Mouse (Mus musculus) liver, embryonic 16.5 days (tissue): Measurements from ENCODE around the gene Olfr1202. TPM values are rescaled to one million over a fixed set of nuclear protein-coding genes. Genes with fewer than 3 reads are reported as not detected.

ENCODE experiments used
- ATAC-seq: fragments of 200-750 bp; cut with Nextera tagmentation; 2 replicates; pipeline ENCODE4 v1.8.0; 2017; ENCODE audit warnings: low read depth, mild to moderate bottlenecking, moderate number of reproducible peaks, moderate library complexity
- H3K27ac ChIP-seq: fragments of 300-500 bp; sonication (generic); 2 replicates; pipeline ENCODE4 v1.5.1; 2014; ENCODE audit warnings: mild to moderate bottlenecking, low read length
- H3K27me3 ChIP-seq: fragments of 300-500 bp; sonication (generic); 2 replicates; pipeline ENCODE4 v1.6.1; 2014; ENCODE audit warnings: low read depth, low read length, mixed read lengths; ENCODE audit not compliant: control insufficient read depth, insufficient read depth
- H3K36me3 ChIP-seq: fragments of 300-500 bp; sonication (generic); 2 replicates; pipeline ENCODE4 v1.6.1; 2014; ENCODE audit warnings: mild to moderate bottlenecking; ENCODE audit not compliant: control insufficient read depth, insufficient read depth
- H3K4me1 ChIP-seq: fragments of 300-500 bp; sonication (generic); 2 replicates; pipeline ENCODE4 v1.6.1; 2014; ENCODE audit warnings: low read depth, low read length, mixed read lengths; ENCODE audit not compliant: control insufficient read depth
- H3K4me2 ChIP-seq: fragments of 300-500 bp; sonication (generic); 2 replicates; pipeline ENCODE4 v1.6.1; 2014; ENCODE audit warnings: low read depth, low read length, mixed read lengths
- H3K4me3 ChIP-seq: fragments of 300-500 bp; sonication (generic); 2 replicates; pipeline ENCODE4 v1.5.1; 2014; ENCODE audit warnings: low read depth, mild to moderate bottlenecking, low read length
- H3K9ac ChIP-seq: fragments of 300-500 bp; sonication (generic); 2 replicates; pipeline ENCODE4 v1.6.1; 2014; ENCODE audit warnings: low read depth, low read length
- H3K9me3 ChIP-seq: fragments of 300-500 bp; sonication (generic); replicated peaks from 2 replicates; pipeline ENCODE4 v1.6.1; 2016; ENCODE audit warnings: low read length; ENCODE audit not compliant: control insufficient read depth
- WGBS: fragments of 180-500 bp; shearing (Covaris S2); extraction: QIAGEN DNeasy Blood & Tissue Kit; methylation state at CpG from one replicate; pipeline ENCODE4 v1.1.7; 2014; ENCODE audit not compliant: insufficient replicate concordance; 5-methylcytosine and 5-hydroxymethylcytosine counted together
- polyA plus RNA-seq: library from polyadenylated mRNA; unstranded; fragments of >200 nt; fragmentation: Nextera tagmentation; extraction: Ambion mirVana; gene quantifications from 2 replicates; pipeline ENCODE4 v1.2.1, GENCODE M21; 2015

Olfr1202 gene
- not detected in 2 replicates for polyA plus RNA-seq

GRCm38 (mm10) chr2:88814196-88814595, at the start of gene Olfr1202:
Olfr1202 (plus strand) TSS chr2:88814496.
- Histone ChIP-seq H3K4me2 (no peak within 1 kb of the TSS), H3K4me1 (no peaks in the 10 kb centered on the region), H3K36me3 (no peaks in the 10 kb centered on the region), H3K9me3 (no peaks in the 10 kb centered on the region), H3K27me3 (no peaks in the 10 kb centered on the region), H3K9ac (no peak within 1 kb of the TSS), H3K4me3 (no peak within 1 kb of the TSS), H3K27ac (no peak within 1 kb of the TSS)
- ATAC-seq = no peak
- 51% methylated on average over 1 of the region's 1 CpGs for WGBS

GRCm38 (mm10) chr2:88770388-88770787, 43.9 kb upstream of the Olfr1202 start, which contains the start of gene Olfr1200:
Olfr1200 (minus strand) TSS chr2:88770488.
- H3K4me3 ChIP-seq = no peak within 1 kb of the TSS
- no peaks in the 10 kb centered on the region for H3K36me3 ChIP-seq
- H3K4me1 ChIP-seq = no peaks in the 10 kb centered on the region
- H3K9ac ChIP-seq = no peak within 1 kb of the TSS
- no peak within 1 kb of the TSS for H3K27ac ChIP-seq
- 51% methylated on average over 2 of the region's 2 CpGs for WGBS
- no peaks in the 10 kb centered on the region for H3K9me3 ChIP-seq
- H3K27me3 ChIP-seq = no peaks in the 10 kb centered on the region
- H3K4me2 ChIP-seq = no peak within 1 kb of the TSS
- no peak for ATAC-seq

DNA sequence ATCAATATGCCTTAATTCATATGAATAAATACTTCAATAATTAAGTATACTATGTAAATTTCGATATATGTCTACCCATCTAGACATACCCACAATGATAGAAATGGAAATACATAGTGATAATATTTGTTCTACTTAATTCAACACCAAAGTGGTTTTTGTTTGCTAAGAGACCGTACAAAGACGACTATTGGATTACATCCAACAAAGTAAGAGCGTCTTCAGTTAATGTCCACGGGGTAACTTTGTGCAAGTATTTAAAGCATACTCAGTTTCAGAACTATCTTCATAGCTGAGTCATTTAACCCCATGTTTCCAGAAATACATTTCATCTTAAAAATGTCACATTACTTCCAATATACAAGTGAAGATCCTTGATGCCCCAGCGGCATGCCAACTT, 21.6 kb upstream of the Olfr1202 start, which contains the start of gene Olfr1201:
Gene Olfr1201, plus strand, starts transcription at position 301 of the 400 bp plus-strand sequence.
- Histone ChIP-seq H3K27me3 (no peaks in the 10 kb centered on the region), H3K9ac (no peak within 1 kb of the TSS), H3K9me3 (no peaks in the 10 kb centered on the region), H3K4me3 (no peak within 1 kb of the TSS), H3K36me3 (no peaks in the 10 kb centered on the region), H3K4me1 (no peaks in the 10 kb centered on the region), H3K27ac (no peak within 1 kb of the TSS), H3K4me2 (no peak within 1 kb of the TSS)
- WGBS = 59% methylated on average over 6 of the region's 6 CpGs
- no peak for ATAC-seq

DNA sequence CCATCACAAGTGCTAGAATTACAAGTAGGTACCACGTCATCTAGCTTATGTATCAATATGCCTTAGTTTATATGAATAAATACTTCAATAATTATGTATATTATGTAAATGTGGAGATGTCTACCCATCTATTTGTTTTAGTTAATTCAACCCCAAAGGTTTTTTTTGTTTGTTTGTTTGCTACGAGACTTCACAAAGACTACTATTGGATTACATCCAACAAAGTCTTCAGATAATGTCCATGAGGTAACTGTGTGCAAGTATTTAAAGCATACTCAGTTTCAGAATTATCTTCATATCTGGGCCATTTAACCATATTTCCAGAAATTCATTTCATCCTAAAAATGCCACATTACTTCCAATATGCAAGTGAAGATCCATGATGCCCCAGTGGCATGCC, 15.1 kb downstream of the Olfr1202 start, which contains the start of gene Olfr1205:
Gene Olfr1205, plus strand, starts transcription at position 301 of the 400 bp plus-strand sequence.
- Histone ChIP-seq H3K4me1 (no peaks in the 10 kb centered on the region), H3K4me3 (no peak within 1 kb of the TSS), H3K9me3 (no peaks in the 10 kb centered on the region), H3K4me2 (no peak within 1 kb of the TSS), H3K9ac (no peak within 1 kb of the TSS), H3K27me3 (no peaks in the 10 kb centered on the region), H3K27ac (no peak within 1 kb of the TSS), H3K36me3 (no peaks in the 10 kb centered on the region)
- no peak for ATAC-seq
- 64% methylated on average over 2 of the region's 2 CpGs for WGBS

DNA sequence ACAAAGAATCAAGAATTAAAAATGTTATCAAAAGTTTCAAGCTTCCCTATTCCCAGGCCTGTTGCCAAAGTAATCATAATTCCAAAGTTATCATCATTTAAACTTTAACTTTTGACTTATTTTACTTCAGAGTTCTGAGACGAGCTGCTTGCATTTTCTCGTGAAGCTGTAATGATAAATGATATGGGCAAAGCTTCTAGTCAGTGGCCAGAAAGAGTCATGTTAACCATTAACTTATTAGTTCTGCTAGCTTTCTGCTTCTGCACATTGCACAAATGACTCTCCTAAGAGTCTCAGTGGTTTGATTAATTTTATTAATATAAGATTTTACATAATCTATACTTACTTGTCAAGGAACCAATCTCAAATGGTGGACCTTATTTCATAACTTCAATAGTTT, 24.2 kb downstream of the Olfr1202 start:
- Histone ChIP-seq H3K9ac (no peak overlapping the region), H3K27ac (no peak overlapping the region), H3K27me3 (no peaks in the 10 kb centered on the region), H3K4me3 (no peak overlapping the region), H3K9me3 (no peaks in the 10 kb centered on the region), H3K4me2 (no peak overlapping the region), H3K4me1 (no peaks in the 10 kb centered on the region), H3K36me3 (no peaks in the 10 kb centered on the region)
- WGBS = 55% methylated on average over 2 of the region's 2 CpGs
- ATAC-seq = no peak

DNA sequence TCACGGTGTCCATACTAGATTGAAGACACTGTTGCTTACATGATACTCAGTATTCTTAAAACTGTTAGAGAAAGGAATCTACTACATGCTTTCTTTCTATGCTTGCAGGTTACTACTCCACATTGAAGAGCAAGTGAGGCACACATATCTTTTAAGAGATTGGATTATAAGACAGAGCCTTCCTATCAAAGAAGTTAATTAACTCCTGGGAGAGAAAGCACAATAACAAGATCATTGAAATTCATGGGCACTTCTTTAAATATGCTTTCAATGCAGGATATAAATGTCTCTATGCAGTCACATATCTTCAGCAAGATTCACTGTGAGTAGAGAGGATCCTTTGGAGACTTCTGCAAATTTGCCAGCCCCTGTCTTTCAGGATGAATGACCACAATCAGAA, 34.7 kb downstream of the Olfr1202 start, which contains the start of gene Olfr1204:
Gene Olfr1204, plus strand, starts transcription at position 301 of the 400 bp plus-strand sequence.
- H3K9me3 ChIP-seq = no peaks in the 10 kb centered on the region
- 54% methylated on average over 1 of the region's 1 CpGs for WGBS
- H3K4me1 ChIP-seq = no peaks in the 10 kb centered on the region
- no peak for ATAC-seq
- H3K36me3 ChIP-seq = no peaks in the 10 kb centered on the region
- no peak within 1 kb of the TSS for H3K4me2 ChIP-seq
- H3K27ac ChIP-seq = no peak within 1 kb of the TSS
- H3K27me3 ChIP-seq = no peaks in the 10 kb centered on the region
- H3K4me3 ChIP-seq = no peak within 1 kb of the TSS
- no peak within 1 kb of the TSS for H3K9ac ChIP-seq

- no peak within 1 kb of the TSS for H3K4me2 ChIP-seq
- no peaks in the 10 kb centered on the region for H3K4me1 ChIP-seq
- WGBS = 52% methylated on average over 2 of the region's 2 CpGs
- no peaks in the 10 kb centered on the region for H3K27me3 ChIP-seq
- H3K9ac ChIP-seq = no peak within 1 kb of the TSS
- no peak within 1 kb of the TSS for H3K4me3 ChIP-seq
- no peaks in the 10 kb centered on the region for H3K9me3 ChIP-seq
- H3K36me3 ChIP-seq = no peaks in the 10 kb centered on the region
- H3K27ac ChIP-seq = no peak within 1 kb of the TSS
- no peak for ATAC-seq
Measured at GRCm38 (mm10) chr2:88862931-88863330, 48.6 kb downstream of the Olfr1202 start, which contains the start of gene Olfr1206. Olfr1206 (plus strand) TSS chr2:88863231.

Other genes with a start within 250 kb of the Olfr1202 start
- not detected in 2 replicates for gene Olfr1189, start 228.0 kb upstream of the Olfr1202 start, polyA plus RNA-seq
- gene Olfr1191-ps1, start 174.0 kb upstream of the Olfr1202 start, polyA plus RNA-seq = not detected in 2 replicates
- not detected in 2 replicates for gene Olfr1192-ps1, start 166.0 kb upstream of the Olfr1202 start, polyA plus RNA-seq
- gene Olfr1193, start 138.9 kb upstream of the Olfr1202 start, polyA plus RNA-seq = not detected in 2 replicates
- gene Olfr1195, start 125.3 kb upstream of the Olfr1202 start, polyA plus RNA-seq = not detected in 2 replicates
- gene Olfr1196, start 109.9 kb upstream of the Olfr1202 start, polyA plus RNA-seq = not detected in 2 replicates
- not detected in 2 replicates for gene Olfr1197, start 82.1 kb upstream of the Olfr1202 start, polyA plus RNA-seq
- not detected in 2 replicates for gene Olfr1198, start 63.1 kb upstream of the Olfr1202 start, polyA plus RNA-seq
- not detected in 2 replicates for gene Olfr1199, start 54.0 kb upstream of the Olfr1202 start, polyA plus RNA-seq
- not detected in 2 replicates for gene Olfr1200, start 44.0 kb upstream of the Olfr1202 start, polyA plus RNA-seq
- gene Olfr1201, start 21.5 kb upstream of the Olfr1202 start, polyA plus RNA-seq = not detected in 2 replicates
- not detected in 2 replicates for gene Olfr1205, start 15.2 kb downstream of the Olfr1202 start, polyA plus RNA-seq
- not detected in 2 replicates for gene Olfr1204, start 34.8 kb downstream of the Olfr1202 start, polyA plus RNA-seq
- gene Olfr1206, start 48.7 kb downstream of the Olfr1202 start, polyA plus RNA-seq = not detected in 2 replicates
- gene Olfr1208, start 87.8 kb downstream of the Olfr1202 start, polyA plus RNA-seq = not detected in 2 replicates
- gene Olfr1209, start 100.7 kb downstream of the Olfr1202 start, polyA plus RNA-seq = not detected in 2 replicates
- not detected in 2 replicates for gene Olfr1211, start 123.6 kb downstream of the Olfr1202 start, polyA plus RNA-seq
- not detected in 2 replicates for gene Olfr1212, start 139.5 kb downstream of the Olfr1202 start, polyA plus RNA-seq
- not detected in 2 replicates for gene Gm13762, start 165.8 kb downstream of the Olfr1202 start, polyA plus RNA-seq
- gene Olfr1214, start 178.2 kb downstream of the Olfr1202 start, polyA plus RNA-seq = not detected in 2 replicates
- gene Olfr1215, start 192.5 kb downstream of the Olfr1202 start, polyA plus RNA-seq = not detected in 2 replicates
- gene Olfr1216, start 203.8 kb downstream of the Olfr1202 start, polyA plus RNA-seq = not detected in 2 replicates
- gene Olfr1217, start 217.6 kb downstream of the Olfr1202 start, polyA plus RNA-seq = not detected in 2 replicates
- gene Olfr1218, start 246.7 kb downstream of the Olfr1202 start, polyA plus RNA-seq = not detected in 2 replicates